Mouse (Mus musculus) cortical plate, adult 2 months (tissue): ENCODE results near the gene Catsperg1. TPM values are rescaled to one million over a fixed set of nuclear protein-coding genes. Genes with fewer than 3 reads are reported as not detected.
A peak's percentile ranks its signal among the peaks of the same experiment; 100 is the strongest.

Experiments
- H3K27ac ChIP-seq: fragments of 200-500 bp; 2 replicates; pipeline ENCODE4 v1.5.1; 2012; ENCODE audit warnings: low read length, control low read depth, inconsistent platforms; ENCODE audit not compliant: insufficient read depth
- H3K4me1 ChIP-seq: fragments of 200-500 bp; 2 replicates; pipeline ENCODE4 v1.6.1; 2011; ENCODE audit warnings: low read length; ENCODE audit not compliant: control insufficient read depth, insufficient read depth
- H3K4me3 ChIP-seq: fragments of 200-500 bp; 2 replicates; pipeline ENCODE4 v1.5.1; 2011; ENCODE audit warnings: mild to moderate bottlenecking, low read length, control low read depth; ENCODE audit not compliant: insufficient read depth
- CTCF ChIP-seq: fragments of 200-500 bp; IDR thresholded peaks from 2 replicates; pipeline ENCODE4 v1.5.1; 2011; ENCODE audit warnings: mild to moderate bottlenecking, control low read depth, low read length; ENCODE audit not compliant: insufficient read depth; ENCODE audit errors: extremely low read depth
- POLR2A ChIP-seq: fragments of 200-500 bp; IDR thresholded peaks from 2 replicates; pipeline ENCODE4 v1.6.1; 2011; ENCODE audit warnings: mild to moderate bottlenecking, low read length, control low read depth; ENCODE audit not compliant: insufficient read depth; ENCODE audit errors: extremely low read depth
- polyA plus RNA-seq: library from polyadenylated mRNA; depleted of rRNA; stranded (reverse); fragments of >200 nt; gene quantifications from 2 replicates; pipeline ENCODE4 v1.2.3, GENCODE M21; 2012

Catsperg1 gene
- polyA plus RNA-seq, 1 experiment, result 2.3 TPM

- H3K4me3 ChIP-seq, result no peak overlapping the region
- TF ChIP-seq CTCF (no peak), POLR2A (no peak)
- no peaks in the 10 kb centered on the region for H3K4me1 ChIP-seq
- H3K27ac ChIP-seq, result no peak overlapping the region
Measured at GRCm38 (mm10) chr7:29162294-29162693, 51.5 kb downstream of the Catsperg1 start.

- Histone ChIP-seq H3K4me3 (no peak overlapping the region), H3K4me1 (no peaks in the 10 kb centered on the region), H3K27ac (no peak overlapping the region)
- no peak for TF ChIP-seq CTCF
- TF ChIP-seq POLR2A, result no peak
Measured at GRCm38 (mm10) chr7:29158264-29158663, 55.6 kb downstream of the Catsperg1 start.

GRCm38 (mm10) chr7:29155838-29156782 lies 57.7 kb downstream of the Catsperg1 start, which contains the start of gene Fam98c:
TSS of gene Fam98c (minus strand) at chr7:29156234.
- Histone ChIP-seq H3K4me1 (no peaks in the 10 kb centered on the region), H3K4me3 (peak within 1 kb of the TSS; percentile 78), H3K27ac (peak within 1 kb of the TSS; percentile 93)
- TF ChIP-seq CTCF, result no peak
- TF ChIP-seq POLR2A, result peak; percentile 69; the same call in 1 of the 2 replicates

GRCm38 (mm10) chr7:29155196-29155837 lies 58.5 kb downstream of the Catsperg1 start:
- TF ChIP-seq POLR2A (peak; percentile 72), CTCF (no peak)
- Histone ChIP-seq H3K4me3 (peak overlapping the region; percentile 78), H3K4me1 (no peaks in the 10 kb centered on the region), H3K27ac (peak overlapping the region; percentile 93)

- H3K4me1 ChIP-seq, result no peaks in the 10 kb centered on the region
- H3K4me3 ChIP-seq, result no peak overlapping the region
- no peak overlapping the region for H3K27ac ChIP-seq
- TF ChIP-seq POLR2A (no peak), CTCF (no peak)
Measured at GRCm38 (mm10) chr7:29154018-29154720, 59.7 kb downstream of the Catsperg1 start.

- Histone ChIP-seq H3K4me3 (no peak overlapping the region), H3K4me1 (no peaks in the 10 kb centered on the region), H3K27ac (no peak overlapping the region)
- TF ChIP-seq CTCF (no peak), POLR2A (no peak)
Measured at GRCm38 (mm10) chr7:29151486-29151885, 62.3 kb downstream of the Catsperg1 start.

GRCm38 (mm10) chr7:29148771-29149170 lies 65.1 kb downstream of the Catsperg1 start:
- no peak overlapping the region for H3K4me3 ChIP-seq
- H3K4me1 ChIP-seq, result no peaks in the 10 kb centered on the region
- no peak for TF ChIP-seq CTCF
- no peak for TF ChIP-seq POLR2A
- H3K27ac ChIP-seq, result no peak overlapping the region

- H3K4me1 ChIP-seq, result no peaks in the 10 kb centered on the region
- no peak overlapping the region for H3K27ac ChIP-seq
- no peak for TF ChIP-seq POLR2A
- no peak for TF ChIP-seq CTCF
- H3K4me3 ChIP-seq, result no peak overlapping the region
Measured at GRCm38 (mm10) chr7:29146625-29147367, 67.0 kb downstream of the Catsperg1 start.

- H3K27ac ChIP-seq, result no peak overlapping the region
- TF ChIP-seq POLR2A (no peak), CTCF (no peak)
- no peaks in the 10 kb centered on the region for H3K4me1 ChIP-seq
- H3K4me3 ChIP-seq, result no peak overlapping the region
Measured at GRCm38 (mm10) chr7:29144006-29144405, 69.8 kb downstream of the Catsperg1 start.
